Mouse (Mus musculus): ENCODE results near the gene Mcrip2.

Gene Mcrip2

GRCm38 (mm10) chr17:25868601-25869191, at the start of gene Mcrip2:
Gene Mcrip2 (minus strand): TSS chr17:25868764.
- peak; percentile 75 to 78 for DNase-seq

DNA sequence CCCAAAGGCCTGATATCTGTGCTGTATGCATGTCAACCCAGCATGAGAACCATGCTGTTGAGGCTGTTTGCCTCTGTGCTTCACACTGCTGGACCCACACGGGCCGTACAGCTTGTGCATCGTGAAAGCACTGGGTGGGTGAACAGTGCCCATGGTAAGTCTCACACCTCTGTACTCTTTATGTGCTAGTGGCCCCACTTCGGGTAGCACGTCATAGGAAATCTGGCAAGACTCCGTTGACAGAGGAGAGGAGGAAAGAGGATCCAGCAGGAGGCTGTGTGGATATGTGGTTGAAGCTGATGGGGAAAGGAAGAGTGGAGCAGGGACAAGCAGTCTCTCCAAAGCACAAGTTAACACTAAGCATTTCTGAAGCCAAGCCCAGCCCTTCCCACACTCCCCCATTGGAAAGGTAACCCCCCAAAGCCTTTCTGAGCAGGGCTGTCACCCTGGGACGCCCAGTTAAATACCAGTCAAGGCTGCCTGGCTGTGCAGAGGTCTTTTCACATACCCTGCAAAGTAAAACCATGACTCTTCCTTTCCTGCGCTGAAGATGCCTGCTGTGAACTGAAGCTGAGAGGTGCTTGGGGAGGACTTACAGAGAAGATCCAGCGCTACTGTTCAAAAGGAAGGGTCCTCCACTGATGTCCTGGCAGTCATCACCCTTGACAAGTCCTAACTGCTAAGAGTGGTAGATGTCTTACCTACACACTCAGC, 49.6 kb upstream of the Mcrip2 start:
- no peak for DNase-seq

GRCm38 (mm10) chr17:25916931-25917647, 48.5 kb upstream of the Mcrip2 start:
- no peak for DNase-seq

GRCm38 (mm10) chr17:25914295-25914694, 45.7 kb upstream of the Mcrip2 start:
- DNase-seq: peak; percentile 25 to 39

GRCm38 (mm10) chr17:25913877-25914275, 45.3 kb upstream of the Mcrip2 start:
- DNase-seq: no peak

- DNase-seq: peak; percentile 72 to 75
Measured at GRCm38 (mm10) chr17:25913186-25913876, 44.8 kb upstream of the Mcrip2 start.

GRCm38 (mm10) chr17:25911816-25912215, 43.3 kb upstream of the Mcrip2 start:
- DNase-seq: peak; percentile 73 to 75

- DNase-seq: no peak
Measured at GRCm38 (mm10) chr17:25907640-25908039, 39.1 kb upstream of the Mcrip2 start.

- DNase-seq: no peak
Measured at GRCm38 (mm10) chr17:25903061-25903460, 34.5 kb upstream of the Mcrip2 start.

DNA sequence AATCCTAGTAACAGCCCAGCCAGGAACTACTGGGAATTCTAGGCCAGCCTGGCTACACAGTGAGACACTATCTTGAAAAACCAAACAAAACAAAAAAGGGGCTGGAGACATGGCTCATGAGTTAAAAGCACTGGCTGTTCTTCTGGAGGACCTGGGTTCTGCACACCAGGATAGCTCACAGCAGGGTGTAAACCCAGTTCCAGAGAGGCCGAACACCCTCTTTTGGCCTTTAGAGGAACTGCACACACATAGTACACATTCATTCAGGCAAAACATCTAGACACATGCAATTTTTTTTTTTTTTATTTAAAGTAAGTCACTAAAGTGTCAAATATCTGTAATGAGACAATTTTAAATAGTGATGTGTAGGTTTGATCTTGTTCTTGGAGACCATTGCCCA, 31.6 kb upstream of the Mcrip2 start:
- DNase-seq: no peak

- peak in 1 of 2 experiments; percentile 23 for DNase-seq
Measured at GRCm38 (mm10) chr17:25895891-25896290, 27.3 kb upstream of the Mcrip2 start.

DNA sequence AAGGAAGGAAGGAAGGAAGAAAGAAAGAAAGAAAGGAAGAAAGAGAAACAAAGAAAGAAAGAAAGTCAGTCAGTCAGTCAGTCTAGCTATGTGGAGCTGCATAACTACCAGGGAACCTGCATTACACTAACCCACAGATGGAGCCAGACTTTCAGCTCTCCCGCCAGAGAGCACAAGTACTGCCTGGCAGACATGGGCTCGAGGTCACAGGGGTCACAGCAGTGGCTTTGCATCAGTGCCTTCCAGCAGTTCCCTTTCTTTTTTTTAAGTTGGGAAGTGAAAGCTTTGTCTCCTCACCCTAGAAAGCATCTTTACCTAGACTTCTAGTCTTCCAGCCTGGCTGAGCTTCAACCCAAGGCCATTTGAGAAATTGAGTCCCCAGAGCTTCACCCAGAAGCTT, 26.9 kb upstream of the Mcrip2 start:
- DNase-seq: no peak

DNA sequence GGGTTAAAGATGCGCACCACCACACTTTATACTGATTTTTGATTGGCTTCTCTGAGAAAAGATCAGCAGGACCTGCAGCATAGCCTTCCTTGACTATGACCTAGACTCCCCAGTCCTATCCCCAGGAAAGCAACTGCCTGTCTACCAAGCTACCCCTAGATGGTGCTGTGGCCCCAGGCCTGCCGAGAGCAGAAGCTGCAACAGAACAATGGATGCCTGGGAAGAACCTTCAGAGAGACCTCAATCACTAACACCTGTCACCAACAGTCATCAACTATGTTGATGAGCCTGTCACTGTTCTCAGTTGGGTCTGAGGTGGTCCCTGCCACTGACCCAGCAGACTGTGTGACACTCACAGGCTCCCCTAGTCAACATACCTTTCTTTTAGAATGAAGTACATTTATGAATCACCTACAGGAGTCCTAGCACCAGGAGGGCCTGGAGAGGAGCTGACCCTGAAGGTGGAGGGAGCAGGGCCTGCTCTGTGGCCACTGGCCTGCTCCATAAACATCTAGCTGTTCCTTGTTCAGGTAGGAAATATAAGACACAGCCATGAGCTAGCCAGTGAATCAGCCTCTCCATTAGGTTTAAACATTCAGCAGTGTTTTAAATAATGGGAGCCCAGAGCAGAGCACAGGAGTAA, 25.5 kb upstream of the Mcrip2 start:
- peak; percentile 80 to 84 for DNase-seq

GRCm38 (mm10) chr17:25888837-25889236, 20.3 kb upstream of the Mcrip2 start:
- DNase-seq: no peak

DNA sequence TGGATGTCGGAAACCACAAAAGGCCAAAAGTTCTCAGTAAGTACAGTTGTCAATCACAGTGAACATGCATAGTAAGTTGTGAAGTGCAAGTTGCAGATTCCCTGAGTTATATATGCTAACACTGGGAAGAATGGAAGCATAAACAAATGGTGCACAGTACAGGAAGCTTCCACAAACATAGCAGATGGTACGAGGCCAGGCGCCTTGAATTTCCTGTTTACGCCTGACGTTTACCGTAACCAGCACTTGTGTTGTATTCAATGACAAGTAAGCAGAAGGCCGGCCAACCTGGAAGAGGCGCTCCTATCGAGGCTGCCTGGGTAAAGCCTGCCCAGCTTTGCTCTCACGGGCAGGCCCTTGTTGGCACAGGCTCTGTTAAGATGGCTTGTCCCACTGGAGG, 18.9 kb upstream of the Mcrip2 start:
- DNase-seq: no peak

GRCm38 (mm10) chr17:25886806-25887205, 18.2 kb upstream of the Mcrip2 start:
- DNase-seq: no peak

DNA sequence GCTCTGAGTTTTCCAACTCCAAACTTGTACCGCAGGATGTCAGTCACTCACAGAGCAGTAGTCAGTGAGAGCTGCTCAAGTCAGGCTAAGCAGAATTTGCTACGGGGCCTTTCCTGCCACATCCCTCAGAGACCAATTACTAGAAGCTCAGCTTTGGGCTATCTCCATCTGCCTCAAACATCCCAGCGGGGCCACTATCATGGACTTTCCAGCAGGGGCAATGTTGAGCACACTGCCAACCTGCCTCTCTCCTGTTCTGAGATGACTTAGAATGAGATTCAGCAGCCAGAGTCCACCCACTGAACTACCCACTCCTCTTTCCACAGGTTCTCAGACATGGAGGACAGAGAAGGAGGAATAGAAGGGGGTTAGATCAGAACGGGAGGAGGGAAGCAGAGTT, 17.1 kb upstream of the Mcrip2 start:
- peak in 1 of 2 experiments; percentile 48 for DNase-seq

GRCm38 (mm10) chr17:25883824-25884223, 15.3 kb upstream of the Mcrip2 start:
- DNase-seq: no peak

- DNase-seq: no peak
Measured at GRCm38 (mm10) chr17:25883268-25883667, 14.7 kb upstream of the Mcrip2 start.

DNA sequence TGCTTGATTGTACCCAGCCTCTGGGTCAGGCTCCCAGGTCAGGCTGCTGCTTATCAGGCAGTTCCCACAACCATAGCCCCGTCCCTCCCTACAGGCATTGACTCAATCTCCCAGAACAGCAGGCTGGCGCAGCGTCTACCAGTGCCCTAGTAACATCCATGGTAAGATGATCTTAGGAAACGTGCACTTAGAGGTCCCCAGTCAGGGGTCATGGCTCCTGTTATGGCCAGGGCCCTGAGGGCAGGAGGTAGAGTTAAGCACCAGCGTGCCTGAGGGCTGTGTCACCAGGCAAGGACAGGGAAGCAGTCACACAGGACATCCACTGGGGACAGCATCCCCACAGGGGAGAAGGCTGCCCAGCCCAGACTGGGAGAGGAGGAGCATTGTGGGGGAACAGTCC, 13.7 kb upstream of the Mcrip2 start:
- DNase-seq: no peak

- no peak for DNase-seq
Measured at GRCm38 (mm10) chr17:25881691-25882090, 13.1 kb upstream of the Mcrip2 start.

- DNase-seq: no peak
Measured at GRCm38 (mm10) chr17:25880913-25881641, 12.5 kb upstream of the Mcrip2 start.
